Mouse (Mus musculus): ENCODE results near the gene Slc35f3. TPM values are rescaled to one million over a fixed set of nuclear protein-coding genes. Genes with fewer than 3 reads are reported as not detected.

The Slc35f3 gene
- total RNA-seq (2021), result 10 to 100 TPM; 42.4 to 45.3 TPM

DNA sequence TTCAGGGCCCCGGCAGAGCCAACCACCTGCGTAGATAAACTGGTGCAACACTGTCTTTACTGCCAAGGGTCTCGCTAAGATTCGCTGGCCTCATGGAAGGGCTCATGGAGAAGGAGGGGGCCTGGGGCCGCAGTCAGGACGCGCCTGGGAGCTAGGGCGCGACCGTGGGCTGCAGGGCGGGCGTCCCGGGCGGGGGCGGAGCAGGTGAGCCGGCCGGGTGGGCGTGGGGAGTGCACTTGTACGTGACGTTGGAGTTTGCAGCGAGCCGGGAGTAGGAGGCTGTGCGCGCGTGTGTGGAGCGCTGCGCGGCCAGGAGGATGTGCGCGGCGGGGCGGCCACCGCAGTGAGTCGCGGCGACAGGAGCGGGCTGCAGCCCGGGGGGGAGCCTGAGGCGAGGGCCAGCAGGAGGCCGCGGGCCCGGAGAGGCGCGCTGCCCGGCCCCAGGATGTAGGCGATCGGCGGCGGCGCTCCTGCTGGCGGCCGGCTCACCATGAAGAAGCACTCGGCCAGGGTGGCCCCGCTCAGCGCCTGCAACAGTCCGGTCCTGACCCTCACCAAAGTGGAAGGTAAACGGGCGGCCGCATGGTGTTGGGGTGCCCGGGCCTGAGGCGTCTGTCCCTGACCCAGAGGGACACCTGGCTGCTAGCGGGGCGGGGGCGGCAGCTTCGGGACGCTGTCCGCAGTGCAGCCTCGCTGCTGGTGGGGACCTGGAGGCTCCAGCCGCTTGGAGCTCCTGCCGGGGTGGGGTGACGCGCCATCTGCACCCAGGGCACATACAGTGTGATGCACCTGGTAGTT is at the start of gene Slc35f3:
Slc35f3 (plus strand) TSS at position 263 of the 798 bp plus-strand sequence.
- peak; percentile 64 to 68 for DNase-seq

DNA sequence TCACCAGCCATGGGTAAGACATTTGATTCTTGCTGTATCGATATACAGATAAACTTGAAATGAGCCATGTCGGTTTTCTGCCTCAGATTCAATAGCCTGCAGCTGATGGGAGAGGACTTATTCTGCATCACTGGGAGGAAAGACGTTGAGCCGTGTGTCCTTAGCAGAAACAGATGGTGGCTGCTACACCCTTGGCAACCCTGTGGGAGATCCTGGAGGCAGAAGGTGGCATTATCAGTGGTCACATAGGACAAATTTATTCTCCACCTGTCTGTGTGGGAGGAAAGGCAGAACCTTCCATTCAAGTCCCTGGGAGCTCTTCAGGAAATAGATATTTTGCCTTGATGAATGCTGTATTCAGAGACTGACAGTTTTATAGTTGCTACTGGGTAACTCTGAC is 47.9 kb upstream of the Slc35f3 start:
- DNase-seq, result no peak

DNA sequence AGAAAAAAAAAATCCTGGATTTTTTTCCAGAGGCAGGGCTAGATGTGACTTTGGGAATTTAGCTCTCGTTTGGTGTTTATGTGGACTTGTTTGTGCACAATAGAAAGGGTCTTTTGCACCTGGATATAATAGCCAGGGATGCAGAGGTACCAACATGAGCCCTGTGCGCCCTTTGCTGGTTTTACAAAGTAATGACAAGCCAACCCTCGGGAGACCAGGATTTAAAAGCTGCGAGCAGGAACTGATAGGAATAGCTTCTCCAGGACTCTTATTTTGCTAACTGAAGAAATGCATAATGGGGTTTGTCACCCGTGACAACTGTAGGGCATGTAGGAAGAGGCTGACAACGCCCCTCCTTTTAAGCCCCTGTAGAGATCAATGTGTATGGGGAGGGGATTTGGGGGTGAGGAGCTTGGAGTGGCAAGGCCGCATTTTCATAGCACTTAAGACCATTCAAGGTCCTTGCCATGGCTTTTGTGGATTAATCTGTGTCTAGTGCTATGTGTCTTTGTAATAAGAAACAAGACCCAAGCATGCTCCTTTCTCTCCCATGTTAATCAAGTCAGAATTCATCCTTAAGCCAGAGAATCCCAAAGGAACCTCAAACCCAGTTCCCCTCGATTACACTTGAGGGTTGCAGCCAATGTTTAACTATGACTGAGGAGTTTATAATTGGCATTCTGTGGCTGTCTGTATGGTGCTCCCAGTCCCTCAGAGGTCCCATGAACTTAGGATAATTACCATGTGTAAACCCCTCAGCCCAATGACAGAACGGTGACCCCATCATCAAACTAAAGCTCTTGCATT is 41.6 kb upstream of the Slc35f3 start:
- DNase-seq, result no peak

GRCm38 (mm10) chr8:126257392-126257681 is 41.0 kb upstream of the Slc35f3 start:
- no peak for DNase-seq

GRCm38 (mm10) chr8:126258175-126258781 is 40.1 kb upstream of the Slc35f3 start:
- DNase-seq, result peak; percentile 74 to 77

DNA sequence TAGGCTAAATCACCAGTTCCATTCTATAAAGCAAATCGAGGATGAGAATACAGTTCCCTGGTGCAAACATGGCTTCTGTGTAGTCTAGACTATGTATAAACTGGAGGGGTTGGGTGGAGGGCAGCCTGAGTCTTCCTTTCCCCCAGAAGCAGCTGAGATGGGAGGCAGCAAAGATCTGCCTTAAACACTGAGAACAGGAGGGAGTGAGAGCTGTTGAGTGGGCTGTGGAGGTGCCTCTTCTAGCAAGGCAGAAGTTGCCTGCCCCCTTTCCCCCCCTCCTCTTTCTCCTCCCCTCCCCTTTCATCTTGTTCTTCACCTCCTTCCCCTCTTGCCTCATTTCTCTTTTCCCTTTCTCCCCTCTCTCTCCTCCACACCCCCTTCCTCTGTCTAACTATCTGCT is 33.2 kb upstream of the Slc35f3 start:
- no peak for DNase-seq

GRCm38 (mm10) chr8:126267118-126267517 is 31.2 kb upstream of the Slc35f3 start:
- DNase-seq, result no peak

DNA sequence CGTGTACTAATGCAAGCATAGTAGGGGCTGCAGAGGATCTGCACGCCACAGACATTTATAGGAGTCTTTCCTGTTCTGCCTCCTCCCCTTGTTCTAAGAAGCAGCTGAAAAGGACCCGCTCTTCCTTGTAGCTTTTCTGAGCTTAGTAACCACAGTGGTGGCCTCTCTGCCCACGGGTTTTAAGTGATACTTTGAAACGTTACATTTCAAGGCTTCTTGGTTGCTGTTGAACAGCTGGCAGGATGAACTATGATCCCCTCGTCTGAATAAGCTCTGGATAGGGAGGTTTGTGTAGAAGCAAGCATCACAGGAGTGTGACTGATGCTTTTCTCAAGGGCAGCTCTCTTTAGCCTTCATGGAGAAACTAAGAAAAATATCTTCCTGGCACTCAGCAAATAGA is 28.6 kb upstream of the Slc35f3 start:
- DNase-seq, result no peak

- DNase-seq, result no peak
Measured at GRCm38 (mm10) chr8:126272445-126272844, 25.9 kb upstream of the Slc35f3 start.

GRCm38 (mm10) chr8:126273066-126273465 is 25.3 kb upstream of the Slc35f3 start:
- DNase-seq, result peak; percentile 25 to 33

GRCm38 (mm10) chr8:126274866-126275360 is 23.4 kb upstream of the Slc35f3 start:
- DNase-seq, result no peak

DNA sequence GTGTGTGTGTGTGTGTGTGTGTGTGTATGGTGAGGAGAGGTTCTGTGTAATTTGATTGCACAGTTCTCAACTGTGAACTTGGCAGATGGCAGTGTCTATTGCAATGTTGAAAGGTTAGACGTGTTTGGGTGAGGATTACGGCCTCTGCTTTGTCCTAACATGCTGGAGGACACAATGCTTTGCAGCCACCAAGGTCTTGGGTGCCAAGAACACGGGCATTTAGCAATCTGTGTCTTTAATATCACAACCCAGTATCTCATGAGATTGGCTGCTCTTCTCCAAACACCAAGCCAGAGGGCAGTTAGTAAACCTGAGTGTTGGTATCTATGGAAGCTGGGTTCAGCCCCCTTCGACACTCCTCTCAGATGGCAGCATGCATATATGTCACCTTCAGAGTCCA is 22.5 kb upstream of the Slc35f3 start:
- no peak for DNase-seq

GRCm38 (mm10) chr8:126291951-126292350 is 6.4 kb upstream of the Slc35f3 start:
- DNase-seq, result no peak

- DNase-seq, result no peak
Measured at GRCm38 (mm10) chr8:126297284-126297845, 993 bp upstream of the Slc35f3 start.

GRCm38 (mm10) chr8:126299333-126299732 is 975 bp downstream of the Slc35f3 start:
- DNase-seq, result peak in 1 of 2 experiments; percentile 21

- no peak for DNase-seq
Measured at GRCm38 (mm10) chr8:126300350-126300749, 2.0 kb downstream of the Slc35f3 start.

GRCm38 (mm10) chr8:126301580-126301979 is 3.2 kb downstream of the Slc35f3 start:
- DNase-seq, result no peak

GRCm38 (mm10) chr8:126307164-126307563 is 8.8 kb downstream of the Slc35f3 start:
- DNase-seq, result no peak

GRCm38 (mm10) chr8:126309015-126309414 is 10.7 kb downstream of the Slc35f3 start:
- no peak for DNase-seq

DNA sequence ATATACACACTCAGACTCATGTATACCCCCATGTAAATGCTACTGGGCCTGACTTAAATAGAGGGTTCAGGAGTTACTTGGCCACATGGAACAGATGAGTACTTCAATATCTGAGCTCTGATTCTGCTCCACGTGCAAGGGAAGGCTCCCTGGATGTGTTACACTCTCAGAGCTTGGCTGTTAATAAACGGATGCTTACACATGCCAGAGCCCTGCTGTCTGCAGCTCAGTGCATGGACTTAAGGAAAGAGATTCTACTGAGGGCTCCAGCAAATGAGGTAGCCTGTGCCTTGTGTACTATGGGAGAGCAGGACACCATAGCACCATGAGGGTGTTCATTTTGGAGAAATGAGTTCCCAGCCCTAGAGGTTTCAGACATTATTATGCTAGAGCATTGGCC is 26.6 kb downstream of the Slc35f3 start:
- no peak for DNase-seq

DNA sequence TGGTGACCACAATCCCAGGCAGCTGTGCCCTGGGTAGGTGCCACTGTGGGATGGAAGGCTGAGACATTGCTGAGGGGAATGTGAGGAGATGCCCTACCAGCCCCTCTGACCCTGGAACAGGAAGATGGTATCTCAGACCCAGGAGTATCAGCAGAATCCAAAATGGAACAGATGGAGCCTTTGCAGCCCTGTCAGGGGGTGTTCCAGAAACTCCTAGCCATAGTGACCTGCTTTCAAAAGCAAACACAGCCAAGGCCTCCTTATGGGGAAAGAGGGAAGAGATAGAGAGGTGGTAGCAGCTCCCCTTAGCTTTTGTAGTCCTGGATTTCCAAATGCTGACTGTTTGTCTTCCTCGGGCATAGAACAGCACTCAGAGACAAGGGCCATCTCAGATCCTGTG is 27.8 kb downstream of the Slc35f3 start:
- no peak for DNase-seq

DNA sequence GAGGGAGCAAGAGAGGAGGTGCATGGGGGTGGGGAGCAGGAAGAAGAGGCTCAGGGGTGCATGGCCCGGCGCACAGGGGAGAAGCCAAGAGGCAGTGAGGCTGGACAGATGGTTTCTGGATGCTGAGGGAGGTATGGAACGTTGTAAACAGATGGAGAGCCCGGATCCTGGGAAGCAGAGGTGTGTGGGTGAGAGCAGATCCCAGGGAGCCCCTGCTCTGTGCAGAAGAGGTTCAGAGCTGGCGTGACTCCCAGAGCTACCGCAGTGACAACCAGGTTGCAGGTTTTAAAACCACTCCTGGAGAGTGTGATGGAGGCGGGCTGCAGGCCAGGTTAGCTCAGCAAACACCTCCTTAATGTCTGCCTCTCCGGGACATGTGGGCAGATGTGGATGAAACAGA is 28.4 kb downstream of the Slc35f3 start:
- DNase-seq, result peak; percentile 66 to 67

- no peak for DNase-seq
Measured at GRCm38 (mm10) chr8:126327786-126328185, 29.4 kb downstream of the Slc35f3 start.

Data from layer of hippocampus, postnatal 36 days (tissue).